Mouse (Mus musculus) ES-Bruce4 (cell line): ENCODE results near the gene Senp8.

Experiments used
- CTCF ChIP-seq: IDR thresholded peaks from one replicate; pipeline ENCODE4 v1.8.1; 2011; ENCODE audit warnings: low read depth, low read length
- EP300 ChIP-seq: IDR thresholded peaks from 2 replicates; pipeline ENCODE4 v1.6.1; 2011; ENCODE audit warnings: low read depth, low read length; ENCODE audit not compliant: insufficient read depth

DNA sequence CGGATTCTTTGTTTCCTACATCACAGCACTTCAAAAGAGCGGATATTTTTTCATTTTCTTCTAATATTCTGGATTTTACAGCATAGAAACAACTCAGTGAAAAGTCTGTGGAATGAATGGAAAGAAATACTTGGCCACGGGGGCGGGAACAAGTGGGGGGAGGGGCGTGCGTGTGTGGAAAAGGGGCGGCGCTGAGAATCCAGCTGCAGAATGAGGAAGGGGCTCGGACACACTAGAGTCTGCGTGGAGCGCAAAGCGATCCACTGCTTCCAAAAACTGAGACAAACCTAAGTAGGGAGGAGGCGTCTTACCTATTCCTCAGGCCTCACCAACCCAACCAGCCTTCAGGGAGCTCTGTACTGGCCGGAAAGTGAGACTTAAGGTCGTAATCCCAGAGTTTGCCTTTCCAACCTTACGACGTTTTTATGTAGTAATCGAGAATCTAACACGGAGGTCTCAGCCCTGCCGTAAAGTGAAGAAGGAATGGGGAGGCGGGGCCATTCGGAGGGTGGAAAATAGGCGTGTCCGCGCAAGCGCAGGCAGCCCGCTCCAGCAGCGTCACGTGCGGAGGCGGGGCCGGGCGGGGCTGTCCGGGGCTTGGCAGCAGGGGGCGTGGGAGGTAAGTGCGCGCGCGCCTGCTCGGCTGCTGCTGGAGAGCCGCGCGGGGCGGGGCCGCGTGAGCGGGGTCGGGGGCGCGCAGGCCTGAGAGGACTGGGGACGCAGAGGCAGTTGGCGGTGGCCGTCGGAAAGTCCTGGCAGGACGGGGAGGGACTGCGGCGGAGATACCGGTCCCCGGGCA lies at the start of gene Senp8, which contains the start of gene Myo9a:
- no peak for TF ChIP-seq CTCF
- TF ChIP-seq EP300, result no peak
